Mouse (Mus musculus) induced T-regulatory cell, adult 2 months (primary cell): ENCODE results near the gene Tmem274.

Experiments
- DNase-seq: peaks from one replicate; pipeline ENCODE4 v3.0.0-alpha.2; 2012; ENCODE audit warnings: low read depth

Gene Tmem274

DNA sequence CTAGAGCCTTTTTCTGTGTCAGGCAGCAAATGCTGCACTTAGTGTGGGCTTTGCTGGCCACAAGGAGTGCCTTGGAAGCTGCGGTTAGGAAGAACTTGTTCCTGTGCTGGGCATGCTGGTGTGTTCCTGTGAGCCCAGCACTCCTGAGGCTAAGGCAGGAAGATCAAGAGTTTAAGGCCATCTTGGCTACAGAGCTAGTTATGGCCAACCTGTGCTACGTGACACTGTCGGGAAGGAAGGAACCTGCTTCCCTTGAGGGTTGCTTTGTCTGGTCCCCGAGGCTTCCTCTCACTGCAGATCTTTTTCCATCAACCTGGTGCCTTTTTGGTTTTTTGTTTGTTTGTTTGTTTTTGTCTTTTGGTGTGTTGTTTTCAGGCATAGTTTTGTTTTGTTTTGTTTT, 48.0 kb downstream of the Tmem274 start:
- DNase-seq = no peak

DNA sequence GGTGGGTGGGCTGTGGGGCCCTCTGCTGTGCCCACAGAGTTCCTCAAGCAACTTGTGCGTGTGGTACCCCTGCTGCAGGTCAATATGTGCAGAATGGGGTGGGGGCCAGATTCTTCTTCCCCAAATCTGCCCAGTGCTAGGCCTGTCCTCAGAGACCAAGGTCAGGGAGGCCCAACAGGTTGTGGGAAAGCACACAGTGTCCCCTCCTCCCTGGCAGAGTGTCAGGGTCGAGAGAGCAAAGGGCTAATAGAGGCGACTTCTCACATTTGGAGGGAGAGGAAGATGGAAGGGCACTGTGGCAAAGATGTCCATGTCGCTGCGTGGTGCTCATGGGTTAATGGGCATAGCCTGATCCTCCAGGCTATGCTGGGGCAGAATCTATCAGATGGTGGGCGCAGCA, 48.6 kb downstream of the Tmem274 start:
- no peak for DNase-seq

DNA sequence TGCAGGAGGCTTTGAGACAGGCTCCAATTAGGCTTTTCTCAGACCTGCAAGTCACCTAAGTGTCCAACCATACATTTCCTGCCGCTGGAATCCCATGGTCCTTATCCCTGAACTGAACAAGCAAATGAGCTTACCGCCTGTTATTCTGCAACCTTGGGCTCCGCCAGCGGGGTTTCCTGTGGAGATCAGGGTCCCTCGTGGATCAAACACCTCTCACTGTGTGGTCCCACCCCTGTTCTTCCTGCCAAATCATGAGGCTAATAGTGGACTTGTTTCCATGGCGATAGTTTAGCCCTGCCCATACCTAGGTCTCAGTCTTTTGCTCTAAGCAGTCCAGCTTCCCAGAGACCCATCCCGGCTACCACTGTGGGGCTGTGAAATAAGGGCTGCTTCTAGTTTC, 49.2 kb downstream of the Tmem274 start:
- no peak for DNase-seq

DNA sequence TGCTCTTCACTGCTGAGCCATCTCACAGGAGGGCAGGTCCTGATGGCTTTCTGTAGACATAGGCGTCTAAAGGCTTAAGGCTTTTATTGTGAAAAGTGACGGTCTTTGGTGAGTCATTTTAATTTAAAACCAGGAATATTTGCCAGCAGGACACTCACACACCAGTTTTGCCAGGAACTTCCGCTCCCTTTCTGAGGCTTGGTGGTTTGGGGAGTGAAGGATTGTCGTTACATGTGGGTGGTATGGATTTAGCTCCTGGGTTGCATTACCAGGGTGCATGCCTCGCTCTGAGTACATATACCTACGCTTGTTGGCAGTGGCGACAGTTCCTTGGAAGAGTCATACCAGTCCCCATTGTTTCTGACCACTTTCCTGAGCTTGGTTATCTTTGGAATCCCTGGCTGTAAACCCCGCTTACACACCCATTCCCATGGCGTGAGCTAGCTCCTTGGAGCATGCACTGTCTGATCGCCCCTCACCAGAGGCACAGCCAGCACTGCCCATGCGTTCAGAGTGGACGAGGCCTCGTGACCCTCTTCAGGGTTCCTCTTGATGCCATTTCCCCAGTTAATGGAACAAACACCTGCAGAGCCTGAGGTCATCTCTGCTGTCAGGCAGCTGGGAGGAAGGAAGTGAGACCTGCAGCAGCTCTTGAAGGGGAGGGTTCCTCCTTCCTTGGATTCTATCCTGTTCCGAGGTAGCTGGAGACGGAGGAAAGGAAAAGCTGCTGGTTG, 50.6 kb downstream of the Tmem274 start:
- DNase-seq = no peak

DNA sequence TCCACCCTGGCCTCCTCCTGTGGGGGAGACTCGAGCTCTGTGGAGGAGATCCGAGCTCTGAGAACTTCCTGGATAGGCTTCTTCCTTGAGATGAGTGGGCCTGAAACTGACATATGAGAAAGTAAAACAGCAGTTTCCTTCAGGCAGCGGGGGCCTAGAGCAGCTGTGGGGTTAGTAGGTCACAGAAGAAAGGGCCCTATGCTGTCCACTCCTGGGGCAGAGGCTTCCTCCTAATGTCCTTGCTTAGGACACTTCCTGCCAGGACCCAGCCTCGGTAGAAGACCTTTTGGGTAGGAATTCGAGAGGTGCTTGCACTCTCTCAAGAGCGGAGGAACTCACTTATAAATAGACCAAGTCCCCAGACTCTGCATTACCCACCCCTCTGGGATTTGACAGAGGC, 52.5 kb downstream of the Tmem274 start:
- no peak for DNase-seq
